Mouse (Mus musculus) lung, postnatal 0 days (tissue): ENCODE results near the gene Cmtm8.

Experiments
- CTCF ChIP-seq: IDR thresholded peaks from 2 replicates; pipeline ENCODE4 v1.5.1; 2016; ENCODE audit warnings: antibody characterized with exemption, mild to moderate bottlenecking
- EP300 ChIP-seq: IDR thresholded peaks from 2 replicates; pipeline ENCODE4 v1.6.1; 2016; ENCODE audit warnings: antibody characterized with exemption, mild to moderate bottlenecking, control low read depth

GRCm38 (mm10) chr9:114802191-114802590, 41.8 kb downstream of the Cmtm8 start:
- TF ChIP-seq CTCF (no peak), EP300 (no peak)
